Mouse (Mus musculus) liver, embryonic 14.5 days (tissue): Measurements from ENCODE around the gene C1s1. TPM values are rescaled to one million over a fixed set of nuclear protein-coding genes. Genes with fewer than 3 reads are reported as not detected.
"Not testable (repeated sequence)": the region's sequence is repeated elsewhere in the genome, so short reads cannot be mapped to it uniquely, and the experiment has no call there.

ENCODE experiments used
- ATAC-seq: fragments of 200-750 bp; cut with Nextera tagmentation; 2 replicates; pipeline ENCODE4 v1.8.0; 2017; ENCODE audit warnings: moderate number of reproducible peaks, mild to moderate bottlenecking, moderate library complexity; ENCODE audit not compliant: insufficient read depth
- DNase-seq, 3 experiments: peaks; one replicate each; pipeline ENCODE4 v3.0.0-alpha.2; 2012 to 2013; ENCODE audit warnings: low read depth in 3 of 3, low spot score in 3 of 3
- H3K27ac ChIP-seq: fragments of 300-500 bp; sonication (generic); 2 replicates; pipeline ENCODE4 v1.5.1; 2014; ENCODE audit warnings: moderate library complexity, mild to moderate bottlenecking, control low read depth, inconsistent platforms
- H3K27me3 ChIP-seq: fragments of 300-500 bp; sonication (generic); 2 replicates; pipeline ENCODE4 v1.6.1; 2014; ENCODE audit warnings: mild to moderate bottlenecking, low read length, moderate library complexity; ENCODE audit not compliant: control insufficient read depth, insufficient read depth
- H3K36me3 ChIP-seq: fragments of 300-500 bp; sonication (generic); replicated peaks from 2 replicates; pipeline ENCODE4 v1.6.1; 2014; ENCODE audit warnings: low read depth; ENCODE audit not compliant: control insufficient read depth, insufficient read depth
- H3K4me1 ChIP-seq, 2 experiments: fragments of 200-500 bp in 1 of 2; fragments of 300-500 bp in 1 of 2; sonication (generic) in 1 of 2; replicated peaks; 2 replicates each; pipeline ENCODE4 v1.6.1; 2012 to 2014; ENCODE audit warnings: antibody characterized with exemption in 1 of 2, inconsistent platforms in 1 of 2, low read length in 1 of 2; ENCODE audit not compliant: control insufficient read depth in 2 of 2, insufficient read depth in 2 of 2
- H3K4me2 ChIP-seq: fragments of 300-500 bp; sonication (generic); 2 replicates; pipeline ENCODE4 v1.6.1; 2014; ENCODE audit warnings: low read depth, mild to moderate bottlenecking, control low read depth, moderate library complexity
- H3K4me3 ChIP-seq, 2 experiments: fragments of 200-500 bp in 1 of 2; fragments of 300-500 bp in 1 of 2; sonication (generic) in 1 of 2; 2 replicates each; pipeline ENCODE4 v1.5.1; 2012 to 2014; ENCODE audit warnings: low read depth in 2 of 2, low read length in 2 of 2, mild to moderate bottlenecking in 2 of 2, control low read depth in 1 of 2, inconsistent platforms in 1 of 2, moderate library complexity in 1 of 2; ENCODE audit not compliant: insufficient read depth in 1 of 2
- H3K9ac ChIP-seq: fragments of 300-500 bp; sonication (generic); replicated peaks from 2 replicates; pipeline ENCODE4 v1.6.1; 2014; ENCODE audit warnings: mild to moderate bottlenecking, control low read depth, moderate library complexity
- H3K9me3 ChIP-seq: fragments of 300-500 bp; sonication (generic); 2 replicates; pipeline ENCODE4 v1.6.1; 2016; ENCODE audit warnings: low read length, mixed read lengths; ENCODE audit not compliant: control insufficient read depth
- CTCF ChIP-seq: IDR thresholded peaks from 2 replicates; pipeline ENCODE4 v1.5.1; 2016; ENCODE audit warnings: antibody characterized with exemption, low read depth, control low read depth
- EP300 ChIP-seq: IDR thresholded peaks from 2 replicates; pipeline ENCODE4 v1.6.1; 2016; ENCODE audit warnings: antibody characterized with exemption, low read depth
- WGBS: fragments of 180-500 bp; shearing (Covaris S2); extraction: QIAGEN DNeasy Blood & Tissue Kit; methylation state at CpG from one replicate; pipeline ENCODE4 v1.1.7; 2014; ENCODE audit not compliant: insufficient replicate concordance; 5-methylcytosine and 5-hydroxymethylcytosine counted together
- polyA plus RNA-seq, 2 experiments: library from polyadenylated mRNA; depleted of rRNA in 1 of 2; stranded (reverse) in 1 of 2; unstranded in 1 of 2; fragments of >200 nt; fragmentation: Nextera tagmentation in 1 of 2; extraction: Ambion mirVana in 1 of 2; gene quantifications; 2 replicates each; pipeline versions ENCODE4 v1.2.1 to v1.2.3; 2012 to 2014

C1s1 gene
- polyA plus RNA-seq, 2 experiments: 23.9 to 40.9 TPM

- H3K27me3 ChIP-seq: no peaks in the 10 kb centered on the region
- no peak overlapping the region for H3K9ac ChIP-seq
- ATAC-seq (no peak), DNase-seq (no peak)
- no peak for TF ChIP-seq CTCF
- no peak for TF ChIP-seq EP300
- H3K9me3 ChIP-seq: no peaks in the 10 kb centered on the region
- H3K4me1 ChIP-seq: no peaks in the 10 kb centered on the region
- H3K4me3 ChIP-seq: no peak overlapping the region
- no peak overlapping the region for H3K27ac ChIP-seq
- WGBS: 55% methylated on average over 2 of the region's 2 CpGs
- no peaks in the 10 kb centered on the region for H3K36me3 ChIP-seq
- no peak overlapping the region for H3K4me2 ChIP-seq
Measured at GRCm38 (mm10) chr6:124545425-124545824, 3.3 kb upstream of the C1s1 start.

- Histone ChIP-seq H3K4me3 (no peak overlapping the region), H3K9me3 (no peaks in the 10 kb centered on the region), H3K4me2 (no peak overlapping the region), H3K4me1 (no peaks in the 10 kb centered on the region), H3K27me3 (no peaks in the 10 kb centered on the region), H3K9ac (no peak overlapping the region), H3K36me3 (no peaks in the 10 kb centered on the region), H3K27ac (no peak overlapping the region)
- no peak for DNase-seq
- TF ChIP-seq EP300 (no peak), CTCF (0 out of 2 replicates have a peak, but pooled peaks have one; percentile 9)
- 61% methylated on average over 5 of the region's 6 CpGs for WGBS
- no peak for ATAC-seq
Measured at GRCm38 (mm10) chr6:124544466-124544865, 2.3 kb upstream of the C1s1 start.

- ATAC-seq, H3K4me3 ChIP-seq, H3K27me3 ChIP-seq, H3K4me2 ChIP-seq, H3K9ac ChIP-seq, DNase-seq, H3K4me1 ChIP-seq, H3K9me3 ChIP-seq, H3K36me3 ChIP-seq, H3K27ac ChIP-seq: not testable (repeated sequence)
- 53% methylated on average over 2 of the region's 2 CpGs for WGBS
Measured at GRCm38 (mm10) chr6:124541176-124541575, 983 bp downstream of the C1s1 start.

- 42% methylated on average over 8 of the region's 8 CpGs for WGBS
- not testable (repeated sequence) for H3K4me3 ChIP-seq, H3K27me3 ChIP-seq, H3K4me1 ChIP-seq, H3K4me2 ChIP-seq, ATAC-seq, H3K27ac ChIP-seq, H3K9me3 ChIP-seq, H3K9ac ChIP-seq, H3K36me3 ChIP-seq, DNase-seq
Measured at GRCm38 (mm10) chr6:124536125-124536829, 5.9 kb downstream of the C1s1 start.

GRCm38 (mm10) chr6:124531077-124531476 is 11.1 kb downstream of the C1s1 start:
- 68% methylated on average over 8 of the region's 8 CpGs for WGBS
- Histone ChIP-seq H3K27ac (no peak overlapping the region), H3K4me3 (no peak overlapping the region), H3K9ac (no peak overlapping the region), H3K27me3 (no peaks in the 10 kb centered on the region), H3K36me3 (no peaks in the 10 kb centered on the region), H3K9me3 (no peaks in the 10 kb centered on the region), H3K4me1 (peaks cover 0 to 2% of the 10 kb centered on the region in 2 experiments; a peak in 1 of 4 replicates), H3K4me2 (no peak overlapping the region)
- no peak for TF ChIP-seq CTCF
- TF ChIP-seq EP300: no peak
- no peak for DNase-seq
- no peak for ATAC-seq
